ENCODE assay signal across 12 mouse cellular contexts in the genomic region with DNA sequence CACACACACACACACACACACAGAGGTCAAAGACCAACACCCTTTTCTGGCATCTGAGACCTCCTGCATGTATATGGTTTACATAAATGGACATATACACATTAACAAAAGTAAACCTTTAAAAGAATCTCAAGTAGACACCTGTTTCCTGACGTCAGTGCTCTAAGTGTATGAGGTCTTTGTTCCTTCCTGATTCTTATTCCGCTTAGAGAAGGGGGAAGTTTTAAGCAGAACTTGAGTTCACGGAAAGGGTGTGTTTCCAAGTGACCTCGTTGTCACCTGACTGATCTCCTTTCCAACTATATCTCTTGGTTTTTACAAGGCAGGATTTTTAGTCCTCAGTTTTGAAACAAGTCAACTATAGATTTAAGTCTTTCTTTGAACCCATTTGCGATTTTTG. TPM values are rescaled to one million over a fixed set of nuclear protein-coding genes. Genes with fewer than 3 reads are reported as not detected.
A peak's percentile ranks its signal among the peaks of the same experiment; 100 is the strongest.
DNase-seq lines count a peak whose midpoint lies in the region; ATAC-seq lines count a peak whose summit lies in the region.
"Had no signal": no experiment of that assay in that cellular context is flagged by ENCODE, and none has a peak within 500 bp of the region (broad histone marks: within the 10 kb centered on the region; RNA-seq: fewer than 3 reads in every experiment).

No protein-coding gene starts in this region.

- ATAC-seq in inflammation-experienced regulatory T-cells, adult 6 months, result no peak

- H3K9me3 ChIP-seq in midbrain, embryonic 10.5 days (replicated peaks), result no peaks in the 10 kb centered on the region

- H3K27me3 ChIP-seq in midbrain, embryonic 10.5 days (ENCODE audit: low read depth, poor library complexity, severe bottlenecking), result no peaks in the 10 kb centered on the region

- peak; percentile 60 for DNase-seq in heart, adult 8-10 months (ENCODE audit: low spot score)
- DNase-seq in heart, postnatal 25 days (ENCODE audit: low spot score), result no peak
- peak; percentile 26 for DNase-seq in 3T3-L1 (ENCODE audit: low read depth, low spot score)
- peak; percentile 1 for DNase-seq in T-cell, adult 2 months (ENCODE audit: low spot score)
- DNase-seq in lung, postnatal 10 days, result peak; percentile 12
- no peak for DNase-seq in midbrain, embryonic 10.5 days (ENCODE audit: low spot score)
- no peak for DNase-seq in ovary, postnatal 36 days (ENCODE audit: low spot score)
- DNase-seq: adrenal gland, adult 2 months; cerebellum, adult 9-10 months; heart, postnatal 14 days; midbrain, embryonic 14.5 days had no signal

- no peak overlapping the region for H3K4me3 ChIP-seq in midbrain, embryonic 10.5 days

- H3K27ac ChIP-seq in midbrain, embryonic 10.5 days (replicated peaks), result no peak overlapping the region

- H3K36me3 ChIP-seq in midbrain, embryonic 10.5 days, result 0 out of 2 replicates have a peak, but pooled peaks cover 5% of the 10 kb centered on the region

- intact Hi-C loops in heart, postnatal 25 days (cut with DNase I), result loop anchor here (5.0 kb wide), 1 partner anchor 41 kb away; no protein-coding TSS in a partner anchor

- 90% methylated on average over 5 of the region's 5 CpGs for WGBS in midbrain, embryonic 10.5 days

- no peaks in the 10 kb centered on the region for H3K4me1 ChIP-seq in midbrain, embryonic 10.5 days

RNA-seq across cellular contexts. Expression of a gene that starts 10.8 kb away (rescaled TPM):
- 10 to 100 TPM; 53.4 to 63.6 (median 58.4) TPM for total RNA-seq in heart, adult 8-10 months (2022)
- 10 to 100 TPM; 58.5 to 63.4 TPM for total RNA-seq in heart, postnatal 25 days (2021)
- 53.8 and 58.3 TPM in 2 replicates for polyA plus RNA-seq in midbrain, embryonic 10.5 days (2016; fragmentation: Nextera tagmentation; extraction: Ambion mirVana)
- polyA plus RNA-seq in inflammation-experienced regulatory T-cells, adult 6 months (2017; shearing (Covaris generic)), result 10 to 100 TPM; 54.6 to 67.1 (median 58.2) TPM

RNA-seq across cellular contexts. Expression of a gene that starts 14.6 kb away (rescaled TPM):
- total RNA-seq in heart, adult 8-10 months (2022), result 100 to 1,000 TPM; 499 to 578 (median 540) TPM
- 100 to 1,000 TPM; 423 to 433 TPM for total RNA-seq in heart, postnatal 25 days (2021)
- 69.7 and 76.2 TPM in 2 replicates for polyA plus RNA-seq in midbrain, embryonic 10.5 days (2016; fragmentation: Nextera tagmentation; extraction: Ambion mirVana)
- polyA plus RNA-seq in inflammation-experienced regulatory T-cells, adult 6 months (2017; shearing (Covaris generic)), result 10 to 100 TPM; 23.8 to 29.5 (median 28.5) TPM

RNA-seq across cellular contexts. Expression of a gene that starts 30.9 kb away (rescaled TPM):
- 10 to 100 TPM in 3 of 4 experiments, 1 to 10 TPM in 1; 10.0 to 12.1 (median 11.4) TPM for total RNA-seq in heart, adult 8-10 months (2022)
- total RNA-seq in heart, postnatal 25 days (2021), result 1 to 10 TPM; 8.6 to 9.3 TPM
- 41.0 and 41.6 TPM in 2 replicates for polyA plus RNA-seq in midbrain, embryonic 10.5 days (2016; fragmentation: Nextera tagmentation; extraction: Ambion mirVana)
- polyA plus RNA-seq in inflammation-experienced regulatory T-cells, adult 6 months (2017; shearing (Covaris generic)), result 10 to 100 TPM; 15.6 to 19.5 (median 18.0) TPM

RNA-seq across cellular contexts. Expression of a gene that starts 31.0 kb away (rescaled TPM):
- total RNA-seq in heart, adult 8-10 months (2022), result 10 to 100 TPM; 14.3 to 21.5 (median 17.8) TPM
- 10 to 100 TPM; 14.6 to 15.3 TPM for total RNA-seq in heart, postnatal 25 days (2021)
- 31.1 and 33.7 TPM in 2 replicates for polyA plus RNA-seq in midbrain, embryonic 10.5 days (2016; fragmentation: Nextera tagmentation; extraction: Ambion mirVana)
- polyA plus RNA-seq in inflammation-experienced regulatory T-cells, adult 6 months (2017; shearing (Covaris generic)), result 10 to 100 TPM; 30.6 to 33.5 (median 33.4) TPM

RNA-seq across cellular contexts. Expression of a gene that starts 50.6 kb away (rescaled TPM):
- 1 to 10 TPM; 6.1 to 8.5 (median 6.5) TPM for total RNA-seq in heart, adult 8-10 months (2022)
- 1 to 10 TPM; 8.2 to 9.7 TPM for total RNA-seq in heart, postnatal 25 days (2021)
- 2.1 and 2.2 TPM in 2 replicates for polyA plus RNA-seq in midbrain, embryonic 10.5 days (2016; fragmentation: Nextera tagmentation; extraction: Ambion mirVana)
- 1 to 10 TPM in 1 of 3 experiments, under 1 TPM in 2; 0.44 to 1.2 (median 0.78) TPM for polyA plus RNA-seq in inflammation-experienced regulatory T-cells, adult 6 months (2017; shearing (Covaris generic))

Comparison
In these comparisons a context has a peak if more than half of its experiments do, and no peak if none do; other contexts are left out.
1. DNase-seq: peak in heart, adult 8-10 months (single experiment), 3T3-L1 (single experiment), T-cell, adult 2 months (single experiment) and lung, postnatal 10 days (single experiment); none in heart, postnatal 25 days (single experiment), midbrain, embryonic 10.5 days (single experiment) and ovary, postnatal 36 days (single experiment).